Mouse (Mus musculus): ENCODE measurements around the gene Mmp11. TPM values are rescaled to one million over a fixed set of nuclear protein-coding genes. Genes with fewer than 3 reads are reported as not detected.

Mmp11 gene
- polyA plus RNA-seq, 1 experiment from 2014 or later, result 8.7 TPM

GRCm38 (mm10) chr10:75873543-75874170, 62.6 kb downstream of the Mmp11 start:
- 33% methylated on average over 10 of the region's 10 CpGs for WGBS
- Histone ChIP-seq H3K4me1 (replicated peaks; ENCODE audit: control insufficient read depth, insufficient read depth, low read length) (0 out of 2 replicates have a peak, but pooled peaks cover 5% of the 10 kb centered on the region), H3K9me3 (ENCODE audit: control insufficient read depth) (no peaks in the 10 kb centered on the region), H3K9ac (ENCODE audit: low read depth, low read length) (no peak overlapping the region), H3K4me2 (replicated peaks; ENCODE audit: low read depth) (peak overlapping the region; percentile 68; the same call in 1 of the 2 replicates), H3K27ac (ENCODE audit: low read depth, low read length) (no peak overlapping the region), H3K36me3 (ENCODE audit: control insufficient read depth, insufficient read depth) (no peaks in the 10 kb centered on the region), H3K4me3 (ENCODE audit: low read depth, low read length) (0 out of 2 replicates have a peak overlapping the region, but pooled peaks have one; percentile 32), H3K27me3 (replicated peaks; ENCODE audit: control insufficient read depth, insufficient read depth, low read length) (no peaks in the 10 kb centered on the region)
- no peak for TF ChIP-seq CTCF (IDR thresholded peaks at IDR 0.05; ENCODE audit: low read depth)
- no peak for ATAC-seq

Other genes starting within 250 kb of the Mmp11 start
- 14.1 and 15.6 TPM in 2 replicates for gene Cabin1, start 172.2 kb downstream of the Mmp11 start, polyA plus RNA-seq (2015; fragmentation: Nextera tagmentation; extraction: Ambion mirVana)
- 122 and 129 TPM in 2 replicates for gene Ddt, start 163.1 kb downstream of the Mmp11 start, polyA plus RNA-seq (2015; fragmentation: Nextera tagmentation; extraction: Ambion mirVana)
- 0.42 and 0.76 TPM in 2 replicates for gene Gm20441, start 155.5 kb downstream of the Mmp11 start, polyA plus RNA-seq (2015; fragmentation: Nextera tagmentation; extraction: Ambion mirVana)
- 47.7 and 51.5 TPM in 2 replicates for gene Gstt3, start 155.1 kb downstream of the Mmp11 start, polyA plus RNA-seq (2015; fragmentation: Nextera tagmentation; extraction: Ambion mirVana)
- 11.6 and 14.4 TPM in 2 replicates for gene Gstt1, start 137.9 kb downstream of the Mmp11 start, polyA plus RNA-seq (2015; fragmentation: Nextera tagmentation; extraction: Ambion mirVana)
- not detected in 2 replicates for gene Gstt4, start 114.0 kb downstream of the Mmp11 start, polyA plus RNA-seq (2015; fragmentation: Nextera tagmentation; extraction: Ambion mirVana)
- 74.4 and 81.5 TPM in 2 replicates for gene Gstt2, start 99.1 kb downstream of the Mmp11 start, polyA plus RNA-seq (2015; fragmentation: Nextera tagmentation; extraction: Ambion mirVana)
- 489 and 529 TPM in 2 replicates for gene Mif, start 76.3 kb downstream of the Mmp11 start, polyA plus RNA-seq (2015; fragmentation: Nextera tagmentation; extraction: Ambion mirVana)
- 2.8 and 3.7 TPM in 2 replicates for gene Derl3, start 43.1 kb downstream of the Mmp11 start, polyA plus RNA-seq (2015; fragmentation: Nextera tagmentation; extraction: Ambion mirVana)
- gene Smarcb1, start 14.9 kb downstream of the Mmp11 start, polyA plus RNA-seq (2015; fragmentation: Nextera tagmentation; extraction: Ambion mirVana), result 54.9 and 58.1 TPM in 2 replicates
- gene Chchd10, start 3.4 kb downstream of the Mmp11 start, polyA plus RNA-seq (2015; fragmentation: Nextera tagmentation; extraction: Ambion mirVana), result 308 and 334 TPM in 2 replicates
- not detected in 2 replicates for gene Gm867, start 4.2 kb upstream of the Mmp11 start, polyA plus RNA-seq (2015; fragmentation: Nextera tagmentation; extraction: Ambion mirVana)
- 0.43 TPM in 1 of 2 replicates, not detected in the other for gene Vpreb3, start 6.6 kb upstream of the Mmp11 start, polyA plus RNA-seq (2015; fragmentation: Nextera tagmentation; extraction: Ambion mirVana)
- gene Gm5134, start 18.0 kb upstream of the Mmp11 start, polyA plus RNA-seq (2015; fragmentation: Nextera tagmentation; extraction: Ambion mirVana), result not detected in 2 replicates
- 7.4 and 8.9 TPM in 2 replicates for gene Zfp280b, start 96.2 kb upstream of the Mmp11 start, polyA plus RNA-seq (2015; fragmentation: Nextera tagmentation; extraction: Ambion mirVana)
- 1.7 and 2.2 TPM in 2 replicates for gene Slc5a4b, start 174.5 kb upstream of the Mmp11 start, polyA plus RNA-seq (2015; fragmentation: Nextera tagmentation; extraction: Ambion mirVana)
- 0.31 and 0.39 TPM in 2 replicates for gene Slc5a4a, start 211.0 kb upstream of the Mmp11 start, polyA plus RNA-seq (2015; fragmentation: Nextera tagmentation; extraction: Ambion mirVana)